Mouse (Mus musculus) gastrocnemius, postnatal 14 days (tissue): Measurements from ENCODE around the gene Nav2. TPM values are rescaled to one million over a fixed set of nuclear protein-coding genes. Genes with fewer than 3 reads are reported as not detected.

ENCODE experiments used
- DNase-seq: peaks from one replicate; pipeline ENCODE4 v3.0.0; 2021; ENCODE audit warnings: mixed read lengths
- intact Hi-C: fragments of 180-260 bp; cut with DNase I; formaldehyde crosslinking; loops from one replicate; pipeline ENCODE4 v1.15.1; 2025; ENCODE audit warnings: low total_unique reads
- total RNA-seq, 2 experiments: library from RNA; stranded (reverse); gene quantifications; 2 replicates each; pipeline ENCODE4 v1.2.3; 2021

Nav2 gene
- total RNA-seq, 2 experiments from 2014 or later: 26.2 to 39.3 TPM

DNA sequence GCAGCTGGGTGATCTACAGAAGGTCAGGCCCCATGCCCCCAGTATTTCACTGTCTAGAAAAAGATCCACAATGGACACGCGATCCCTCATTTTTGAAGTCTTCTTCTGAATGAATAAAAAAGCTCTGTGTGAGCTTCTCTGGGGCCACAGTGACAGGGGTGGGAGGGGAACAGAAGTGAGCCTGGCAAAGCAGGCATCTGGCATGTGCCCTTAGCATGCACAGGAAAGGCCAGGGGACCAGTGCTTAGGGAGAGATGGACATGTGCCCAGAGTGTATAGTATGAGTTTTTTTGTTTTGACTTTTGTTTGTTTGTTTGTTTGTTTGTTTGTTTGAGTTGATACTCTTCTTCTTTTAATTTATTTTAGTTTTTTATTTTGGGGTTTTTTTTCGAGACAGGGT lies 481.8 kb downstream of the Nav2 start:
- intact Hi-C loops: no loop called here

DNA sequence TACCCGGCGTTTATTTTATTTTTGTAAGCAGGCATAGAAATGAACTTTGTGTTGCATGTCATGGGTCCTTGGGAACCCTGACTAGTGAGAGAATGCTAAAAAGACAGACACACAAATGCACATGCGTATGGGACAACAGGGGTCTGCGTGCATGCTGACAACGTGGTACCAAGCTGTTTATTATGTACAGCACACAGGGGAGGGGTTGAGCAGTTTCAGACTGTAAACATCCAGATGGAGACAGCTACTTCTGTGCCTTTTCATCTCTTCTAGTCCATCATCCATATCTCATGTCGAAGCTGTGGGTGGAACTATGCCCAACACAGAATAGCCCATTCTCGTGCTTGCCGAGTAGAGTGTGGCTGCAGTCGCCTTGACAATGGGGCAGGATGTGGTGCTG lies 482.3 kb downstream of the Nav2 start:
- DNase-seq: no peak
- intact Hi-C loops: no loop called here

More for the DNA sequence above, 481.8 kb downstream of the Nav2 start:
- no peak for DNase-seq

DNA sequence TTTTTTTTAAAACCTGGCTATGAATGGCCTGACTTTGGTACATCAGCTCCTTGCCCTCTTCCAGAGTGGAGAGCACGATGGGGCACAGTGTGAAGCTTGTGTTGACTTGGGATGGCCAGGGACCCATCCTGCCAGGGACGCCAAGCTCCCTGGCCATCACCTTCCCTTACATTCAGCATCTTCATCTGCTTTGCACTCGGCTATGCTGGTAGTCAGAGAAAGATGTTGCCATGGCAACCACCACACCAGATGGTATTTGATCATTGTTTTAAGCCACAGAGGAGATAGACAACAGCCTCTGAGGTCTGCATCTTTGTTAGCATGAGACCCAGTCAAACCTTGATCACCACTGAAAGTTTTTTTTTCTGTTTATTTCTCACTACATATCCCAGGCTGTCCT lies 483.7 kb downstream of the Nav2 start:
- DNase-seq: no peak
- intact Hi-C loops: no loop called here

DNA sequence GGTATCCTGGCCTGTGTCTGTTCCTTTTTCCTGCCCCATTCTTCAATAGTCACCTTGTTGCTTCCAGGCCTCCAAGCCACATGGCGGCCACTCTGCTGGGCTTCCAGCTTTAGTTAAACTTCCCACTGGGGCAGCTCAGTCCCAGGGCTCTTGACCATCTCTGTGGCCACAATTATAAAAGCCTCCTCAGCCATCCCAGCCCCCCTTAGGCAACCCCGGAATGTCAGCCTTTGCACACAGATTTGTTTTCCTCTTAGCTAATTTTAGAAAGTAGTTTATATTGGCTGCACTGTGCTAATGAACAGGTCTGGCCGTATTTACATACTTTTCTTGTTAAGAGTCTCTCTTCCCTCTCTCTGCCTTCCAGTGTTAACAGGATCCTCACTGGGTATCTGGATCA lies 484.3 kb downstream of the Nav2 start:
- intact Hi-C loops: no loop called here
- DNase-seq: no peak

DNA sequence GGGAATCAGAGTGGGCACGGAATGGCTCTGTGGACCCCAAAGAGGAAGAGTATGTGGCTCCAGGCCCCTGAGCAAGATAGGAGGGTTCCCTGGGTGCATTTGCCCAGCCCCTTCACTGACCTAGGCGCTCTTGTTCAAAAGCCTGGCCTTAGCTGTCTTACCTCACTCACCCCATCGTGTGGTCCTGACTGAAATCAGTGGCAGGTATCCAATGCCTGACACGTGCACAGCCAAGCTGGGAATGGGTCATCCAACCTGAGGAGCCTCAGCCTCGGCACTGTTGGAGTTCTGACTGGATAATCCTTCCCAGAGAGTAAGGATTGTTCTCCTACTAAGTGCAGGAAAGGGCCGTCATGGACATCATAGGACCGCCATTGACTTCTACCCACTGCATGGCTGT lies 485.3 kb downstream of the Nav2 start:
- intact Hi-C loops: no loop called here
- no peak for DNase-seq

DNA sequence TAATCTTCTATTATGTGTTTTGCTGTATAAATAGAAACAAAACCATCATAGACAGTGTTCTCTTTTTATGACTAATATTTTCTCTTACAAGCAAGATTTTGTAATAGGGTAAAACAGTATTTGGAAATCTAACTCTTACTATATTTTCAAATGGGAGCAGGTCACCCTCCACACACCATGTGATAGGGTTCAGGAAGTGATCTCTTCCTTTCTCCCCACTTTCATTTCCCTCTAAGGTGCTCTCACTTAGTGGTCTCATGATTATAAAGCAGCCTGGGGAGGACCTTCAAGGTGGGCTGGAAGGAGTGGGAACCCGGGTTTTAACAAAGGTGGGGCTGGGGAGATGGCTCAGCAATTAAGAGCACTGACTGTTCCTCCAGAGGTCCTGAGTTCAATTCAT lies 487.7 kb downstream of the Nav2 start:
- no peak for DNase-seq
- intact Hi-C loops: no loop called here

DNA sequence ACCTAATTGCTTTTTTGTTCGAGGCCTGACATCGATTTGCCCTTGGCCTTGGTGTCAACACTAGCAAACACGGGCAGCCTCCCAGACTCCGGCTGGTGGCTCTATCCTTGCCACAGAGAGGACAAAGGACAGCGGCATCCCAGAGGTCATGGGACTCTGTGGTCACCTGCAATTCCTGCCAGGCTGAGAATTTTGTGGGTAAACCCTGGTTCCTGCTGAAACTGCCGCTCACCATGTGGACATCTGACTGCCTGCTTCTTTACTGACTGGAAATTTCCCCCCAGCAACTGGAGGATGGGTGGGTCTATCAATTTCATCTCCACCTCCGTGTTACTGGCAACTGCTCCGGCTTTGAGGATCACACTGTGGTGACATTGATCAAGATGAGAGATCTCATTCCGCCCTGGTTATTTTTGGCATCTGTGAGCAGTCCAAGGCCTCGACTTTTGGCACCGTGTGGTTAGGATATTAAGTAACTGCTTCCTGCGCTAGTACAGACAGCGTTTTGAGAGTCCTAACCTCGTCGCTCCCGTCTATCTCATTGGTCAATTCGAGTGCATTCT lies 489.0 kb downstream of the Nav2 start:
- peak; percentile 60 for DNase-seq
- intact Hi-C loops: no loop called here

DNA sequence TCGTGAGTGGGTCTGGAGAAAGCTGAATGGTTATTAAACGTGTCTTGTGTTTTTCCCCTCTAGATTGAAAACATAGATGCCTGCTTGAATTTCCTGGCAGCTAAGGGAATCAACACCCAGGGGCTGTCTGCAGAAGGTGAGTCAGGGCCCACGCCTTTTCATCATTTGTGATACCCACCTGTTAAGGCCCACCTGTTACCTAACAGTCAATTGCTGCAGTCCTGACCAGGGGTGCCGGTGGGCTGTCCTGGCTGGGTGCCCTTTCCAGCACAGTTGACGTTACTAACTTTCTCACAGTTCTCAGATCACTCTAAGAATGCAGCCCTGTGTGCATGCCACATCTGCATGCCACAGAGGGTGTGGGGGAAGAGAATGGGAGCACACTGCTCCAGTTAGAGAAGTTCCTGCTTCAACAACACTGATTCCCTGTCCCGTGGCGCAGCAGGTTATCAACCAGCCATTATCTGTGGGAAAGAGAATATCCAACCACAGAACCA lies 489.6 kb downstream of the Nav2 start:
- intact Hi-C loops: no loop called here
- DNase-seq: no peak

DNA sequence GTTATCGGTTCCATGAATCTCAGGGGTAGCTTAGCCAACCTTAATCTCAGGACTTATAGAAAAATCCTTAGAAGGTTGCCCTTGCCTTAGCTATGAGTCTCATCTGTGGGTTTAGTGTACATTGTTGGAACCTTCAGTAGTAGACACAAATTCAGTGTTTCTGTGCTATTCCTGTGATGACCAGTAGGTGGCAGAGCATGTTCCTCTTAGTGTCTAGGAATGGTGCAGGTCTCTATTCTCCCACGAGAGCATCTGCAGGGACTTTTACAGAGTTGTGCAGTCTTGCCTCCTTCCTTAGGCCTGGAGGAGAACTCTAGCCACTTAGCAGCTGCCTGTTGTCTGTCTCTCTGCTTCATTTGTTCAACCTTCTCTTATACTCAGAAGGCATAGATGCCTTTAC lies 490.8 kb downstream of the Nav2 start:
- DNase-seq: peak; percentile 33
- intact Hi-C loops: no loop called here

DNA sequence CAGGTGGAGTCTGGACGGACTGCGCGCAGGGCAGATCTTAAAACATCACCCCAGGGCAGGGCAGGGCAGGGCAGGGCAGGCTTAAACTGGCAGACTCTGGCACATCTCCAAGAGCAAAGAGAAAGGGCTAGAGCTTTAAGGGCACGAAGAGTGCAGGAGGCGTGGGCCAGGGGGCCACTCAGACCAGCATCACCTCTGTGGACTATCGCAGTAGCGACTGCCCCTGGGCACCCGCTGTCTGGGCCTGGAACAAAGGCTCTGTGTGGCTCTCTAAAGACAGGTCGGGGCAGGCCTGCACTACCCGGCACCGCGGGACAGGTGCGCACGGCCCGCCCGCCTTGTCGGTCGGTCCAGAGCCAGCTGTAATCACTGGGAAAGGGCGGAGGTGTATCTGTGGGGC lies 491.9 kb downstream of the Nav2 start:
- intact Hi-C loops: no loop called here
- DNase-seq: no peak

DNA sequence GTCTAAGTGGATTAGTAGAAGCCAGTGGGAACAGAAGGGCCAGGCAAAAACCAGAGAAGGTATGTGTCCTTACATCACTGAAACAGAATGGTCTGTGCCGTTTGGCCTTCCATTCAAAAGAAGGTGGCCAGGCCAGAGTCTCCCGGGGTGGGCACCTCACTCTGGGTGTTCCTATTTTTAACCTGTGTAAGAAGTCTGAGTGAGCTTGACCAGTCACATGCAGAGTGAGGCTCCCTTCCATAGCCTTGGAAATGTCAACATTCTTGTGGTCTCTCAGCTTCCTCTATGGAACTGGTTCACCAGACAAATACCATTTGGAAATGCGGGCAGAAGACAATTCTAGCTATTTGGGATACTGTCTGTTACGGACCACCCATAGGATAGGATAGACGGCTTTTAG lies 494.0 kb downstream of the Nav2 start:
- intact Hi-C loops: no loop called here
- no peak for DNase-seq

DNA sequence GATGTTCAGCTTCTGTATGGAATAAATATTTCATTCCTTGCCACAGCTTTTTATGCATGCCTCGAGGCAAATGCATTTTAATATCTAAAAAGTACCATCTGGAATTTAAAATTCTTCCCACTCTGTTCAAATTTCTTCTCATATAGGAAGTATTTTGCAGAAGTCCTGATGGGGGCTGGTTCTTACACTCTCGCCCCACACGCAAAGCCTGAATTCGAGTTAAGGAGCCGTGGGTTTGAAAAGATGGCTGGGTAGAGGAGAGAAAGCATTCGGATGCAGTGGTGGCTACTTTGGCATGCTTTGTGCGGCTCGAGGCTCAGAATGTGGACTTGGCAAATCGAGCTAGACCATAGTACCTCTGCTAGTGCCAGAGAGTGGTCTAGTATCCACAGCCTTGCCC lies 499.2 kb downstream of the Nav2 start:
- intact Hi-C loops: no loop called here

DNA sequence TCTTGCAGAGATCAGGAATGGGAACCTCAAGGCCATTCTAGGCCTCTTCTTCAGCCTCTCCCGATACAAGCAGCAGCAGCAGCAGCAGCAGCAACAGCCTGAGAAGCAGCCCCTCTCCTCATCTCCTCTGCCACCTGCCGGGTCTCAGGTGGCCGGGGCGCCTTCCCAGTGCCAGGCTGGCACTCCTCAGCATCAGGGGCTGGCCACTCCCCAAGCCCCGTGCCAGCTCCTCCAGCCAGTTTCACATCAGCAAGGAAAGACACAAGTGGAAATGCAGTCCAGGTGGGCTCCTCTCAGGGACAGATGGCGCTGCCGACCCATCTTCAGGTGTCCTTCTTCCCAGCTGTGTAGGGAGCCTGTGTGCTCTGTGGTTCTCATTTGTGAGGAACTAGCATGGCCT lies 500.1 kb downstream of the Nav2 start:
- intact Hi-C loops: no loop called here
- no peak for DNase-seq

More for the DNA sequence above, 499.2 kb downstream of the Nav2 start:
- no peak for DNase-seq

DNA sequence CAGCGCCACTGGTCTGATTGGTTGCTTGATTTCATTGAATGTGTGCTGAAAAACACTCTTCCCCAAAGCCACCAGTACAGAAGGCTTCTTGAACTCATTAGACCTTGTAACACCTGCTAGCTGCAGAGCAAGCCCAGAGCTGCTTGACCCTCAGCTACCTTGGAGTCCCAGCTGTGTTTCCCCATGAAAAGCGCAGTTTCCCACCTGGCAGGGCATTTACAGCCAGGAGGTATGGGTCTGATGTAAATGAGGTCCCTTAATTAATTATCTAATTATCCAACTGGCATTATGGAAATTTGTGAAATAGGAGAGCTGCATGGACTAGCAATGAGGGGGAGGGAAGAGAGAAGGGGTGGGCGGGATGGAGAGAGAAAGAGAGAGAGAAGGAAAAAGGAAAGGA lies 500.7 kb downstream of the Nav2 start:
- intact Hi-C loops: no loop called here

DNA sequence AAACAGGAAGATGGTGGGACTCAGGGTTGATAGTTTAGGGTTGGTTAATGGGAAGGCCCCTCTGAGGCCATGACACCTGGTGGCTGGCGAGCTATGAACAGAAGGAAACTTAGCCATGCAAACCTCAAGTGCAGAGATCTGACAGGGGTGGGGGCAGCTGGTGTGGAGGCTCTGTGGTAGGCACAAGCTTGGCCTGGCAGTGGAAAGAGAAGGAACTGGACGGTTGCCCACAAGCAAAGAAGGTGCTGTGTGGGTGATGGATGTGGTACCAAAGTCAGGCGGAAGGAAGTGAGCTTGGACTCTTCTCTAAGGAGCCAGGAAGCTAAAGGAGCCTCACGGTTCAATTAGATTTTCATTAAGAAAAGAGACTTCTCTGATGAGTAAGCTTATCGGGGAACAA lies 501.7 kb downstream of the Nav2 start:
- intact Hi-C loops: no loop called here
- DNase-seq: no peak

More for the DNA sequence above, 500.7 kb downstream of the Nav2 start:
- no peak for DNase-seq

DNA sequence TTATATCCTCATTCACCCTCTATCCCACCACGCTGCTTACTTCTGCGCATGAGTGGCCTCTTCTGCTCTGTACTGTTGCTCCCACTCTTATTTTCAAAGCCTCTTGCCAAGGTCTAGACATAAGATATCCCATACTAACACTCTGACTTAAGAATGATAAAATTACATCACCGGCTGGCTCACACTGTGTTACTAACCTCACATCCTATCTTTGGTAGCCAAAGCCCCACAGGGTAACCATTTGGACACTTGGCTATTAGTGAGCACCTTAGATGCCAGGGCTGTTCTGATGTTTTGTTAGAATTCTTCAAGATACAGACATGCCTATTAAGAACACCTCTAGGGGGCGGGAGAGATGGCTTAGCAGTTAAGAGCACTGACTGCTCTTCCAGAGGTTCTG lies 502.4 kb downstream of the Nav2 start:
- intact Hi-C loops: no loop called here
- no peak for DNase-seq

DNA sequence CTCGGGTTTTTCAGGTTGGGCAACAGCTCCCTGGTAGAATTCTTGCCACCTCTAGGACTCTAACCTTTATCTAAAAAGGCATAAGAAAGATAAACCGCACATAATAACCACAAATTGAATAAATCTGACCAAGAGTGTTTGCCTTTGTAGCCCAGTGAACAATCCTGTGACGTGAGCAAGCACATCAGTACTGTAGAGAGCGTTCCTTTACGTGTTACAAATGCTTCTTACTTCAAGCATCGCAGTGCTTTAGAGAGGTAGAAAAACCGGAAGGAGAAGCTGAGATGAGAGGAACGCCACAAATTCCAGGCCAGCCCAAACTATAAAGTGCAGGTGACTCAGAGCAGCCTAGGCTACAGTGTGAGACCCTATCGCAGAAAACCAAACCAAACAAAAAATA lies 503.3 kb downstream of the Nav2 start:
- intact Hi-C loops: no loop called here
- DNase-seq: no peak

DNA sequence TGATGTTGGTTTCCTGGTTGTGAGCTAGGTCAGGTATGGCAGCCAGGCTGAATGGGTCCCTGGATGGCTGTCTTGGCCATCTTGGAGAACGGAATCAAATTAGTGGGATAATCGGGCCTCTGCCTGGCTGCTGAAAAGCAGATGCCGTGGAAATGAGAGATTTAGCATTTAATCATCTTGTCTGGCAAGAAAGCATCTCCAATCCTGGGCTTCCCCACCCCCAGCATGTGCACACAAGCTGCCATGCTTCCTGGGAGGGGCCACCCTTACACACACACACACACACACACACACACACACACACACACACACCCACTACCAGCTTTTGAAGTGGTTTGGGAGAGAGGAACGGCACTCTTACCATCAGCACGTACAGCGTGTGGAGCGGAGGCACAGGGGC lies 506.6 kb downstream of the Nav2 start:
- intact Hi-C loops: no loop called here
- no peak for DNase-seq

DNA sequence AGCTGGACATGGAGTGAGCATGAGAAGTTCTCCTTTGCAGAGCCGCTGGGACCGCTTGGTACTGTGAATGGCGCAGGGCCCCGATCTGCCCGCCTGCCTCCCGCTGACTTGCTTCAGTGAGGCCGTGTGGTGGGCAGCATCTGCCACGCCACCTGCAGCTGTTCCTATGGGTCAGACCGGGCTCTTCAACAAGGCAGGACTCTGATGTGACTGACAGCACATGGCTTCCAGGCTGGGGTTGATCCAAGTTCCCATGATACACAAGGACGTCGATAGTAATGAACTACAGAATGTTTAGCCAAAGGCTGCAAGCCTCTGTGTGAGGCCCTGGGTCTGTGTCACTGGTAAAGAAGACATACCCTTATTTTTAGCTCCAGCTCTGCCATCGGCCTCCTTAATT lies 507.2 kb downstream of the Nav2 start:
- no peak for DNase-seq
- intact Hi-C loops: no loop called here

DNA sequence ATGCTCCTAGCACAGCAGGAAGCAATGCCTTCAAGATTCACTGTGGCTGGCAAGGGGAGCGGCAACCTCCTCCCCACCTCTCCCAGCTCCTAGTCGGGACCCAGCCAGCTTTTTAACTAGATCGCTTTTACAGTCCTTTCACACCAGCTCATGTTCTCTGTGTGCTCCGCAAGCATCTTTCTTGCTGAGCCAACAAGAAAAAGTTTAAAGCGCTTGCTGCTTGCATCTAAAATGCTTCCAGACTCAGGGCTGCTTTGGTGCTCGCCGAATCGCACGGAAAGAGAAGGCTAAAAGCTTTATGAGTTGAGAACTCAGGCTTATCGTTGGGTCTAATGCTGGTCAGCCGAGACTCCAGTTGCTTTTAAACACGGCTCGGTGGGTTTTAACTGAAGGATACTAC lies 510.3 kb downstream of the Nav2 start:
- intact Hi-C loops: no loop called here

DNA sequence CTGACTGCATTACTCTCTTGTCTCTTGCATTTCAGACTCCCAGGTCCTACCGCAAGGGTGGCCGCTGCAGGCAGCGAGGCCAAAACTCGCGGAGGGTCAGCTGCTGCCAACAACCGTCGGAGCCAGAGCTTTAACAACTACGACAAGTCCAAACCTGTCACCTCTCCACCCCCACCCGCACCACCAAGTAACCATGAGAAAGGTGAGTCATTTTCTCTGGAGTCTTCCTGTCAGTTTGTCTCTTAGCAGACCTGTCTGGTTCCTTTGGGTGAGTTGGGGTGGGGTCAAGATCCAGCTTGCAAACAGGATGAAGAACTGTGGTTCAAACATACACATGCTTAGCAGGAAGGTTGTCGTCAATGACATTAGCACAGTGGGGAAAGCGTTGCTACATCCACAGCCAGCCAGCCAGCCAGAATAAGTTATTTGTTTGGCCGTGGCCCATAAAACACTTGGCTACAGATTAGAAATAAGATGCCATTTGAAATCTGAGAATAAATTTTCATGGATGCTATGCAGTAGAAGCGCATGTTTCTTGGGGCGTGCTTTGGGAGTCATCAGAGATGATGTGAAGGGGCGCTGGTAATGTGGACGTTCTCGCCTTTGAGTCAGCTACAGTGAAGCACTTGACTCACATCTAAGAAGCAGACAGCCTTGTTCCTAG lies 511.8 kb downstream of the Nav2 start:
- DNase-seq: no peak
- intact Hi-C loops: loop anchor here (5.0 kb wide), 1 partner anchor 168 kb away; no protein-coding TSS in a partner anchor

More for the DNA sequence above, 510.3 kb downstream of the Nav2 start:
- DNase-seq: peak; percentile 57
